Mouse (Mus musculus) liver, embryonic 11.5 days (tissue): Measurements from ENCODE around the gene 4833427G06Rik. TPM values are rescaled to one million over a fixed set of nuclear protein-coding genes. Genes with fewer than 3 reads are reported as not detected.

Source experiments
- microRNA counts: library from miRNA; unstranded; fragments of <30 nt; microRNA quantifications from one replicate; lab custom pipeline; 2015
- microRNA-seq: library from miRNA; unstranded; fragments of <30 nt; microRNA quantifications from one replicate; pipeline ENCODE4, GENCODE M21; 2017; ENCODE audit warnings: borderline number of aligned reads
- polyA plus RNA-seq: library from polyadenylated mRNA; unstranded; fragments of >200 nt; fragmentation: Nextera tagmentation; extraction: Ambion mirVana; gene quantifications from 2 replicates; pipeline ENCODE4 v1.2.1, GENCODE M21; 2014

4833427G06Rik gene
- polyA plus RNA-seq, 1 experiment from 2014 or later, result not detected

MicroRNA genes within 50 kb of the gene (microRNA counts, 519-probe panel; counts per million panel counts)
- microRNA mmu-miR-34b-3p (lab: Ali Mortazavi, UCI) (not detected), microRNA mmu-miR-34b-5p (lab: Ali Mortazavi, UCI) (not detected), microRNA mmu-miR-34c (lab: Ali Mortazavi, UCI) (not detected)

Small RNAs within 50 kb of the gene (microRNA-seq; reads per million reads assigned to microRNA genes)
- gene Mir34b, result 32.0 reads per million, percentile 36 among the genes with 10 or more reads in this experiment
- gene Mir34c, result 1,412 reads per million, percentile 77 among the genes with 10 or more reads in this experiment

Other genes with a start within 250 kb of the 4833427G06Rik start
- gene Sik2, start 93.0 kb downstream of the 4833427G06Rik start, polyA plus RNA-seq, result 14.2 and 15.8 TPM in 2 replicates
- not detected in 2 replicates for gene Btg4, start 41.2 kb downstream of the 4833427G06Rik start, polyA plus RNA-seq
- gene Layn, start 25.0 kb downstream of the 4833427G06Rik start, polyA plus RNA-seq, result 1.7 and 2.8 TPM in 2 replicates
- gene Gm32742, start 63.4 kb upstream of the 4833427G06Rik start, polyA plus RNA-seq, result 0.04 TPM in 1 of 2 replicates, not detected in the other
- gene Pou2af1, start 111.6 kb upstream of the 4833427G06Rik start, polyA plus RNA-seq, result 0.06 and 0.12 TPM in 2 replicates
- gene Colca2, start 176.5 kb upstream of the 4833427G06Rik start, polyA plus RNA-seq, result 0.52 and 0.70 TPM in 2 replicates
- gene 1810046K07Rik, start 226.8 kb upstream of the 4833427G06Rik start, polyA plus RNA-seq, result not detected in 2 replicates